In genomic region chr4:135855080-135855479, GRCm38 (mm10) we compare ENCODE assay signal across 8 mouse cellular contexts. TPM values are rescaled to one million over a fixed set of nuclear protein-coding genes. Genes with fewer than 3 reads are reported as not detected.
DNase-seq lines count a peak whose midpoint lies in the region; ATAC-seq lines count a peak whose summit lies in the region.

No protein-coding gene starts in this region.

- 7% methylated on average over 6 of the region's 6 CpGs for WGBS in kidney, embryonic 15.5 days
- 4% methylated on average over 6 of the region's 6 CpGs for WGBS in liver, embryonic 15.5 days (ENCODE audit: insufficient replicate concordance)

- DNase-seq in kidney, postnatal 10 days, result no peak
- DNase-seq in ZHBTc4 (ENCODE audit: low read depth, low spot score), result peak; percentile 68
- peak; percentile 60 for DNase-seq in forelimb bud, embryonic 11.5 days (ENCODE audit: low read depth, low spot score)
- peak; percentile 38 for DNase-seq in thymus, postnatal 4 days
- DNase-seq in urinary bladder, postnatal 36 days (ENCODE audit: low spot score in 2 of 2), result no peak
- no peak for DNase-seq in gastrocnemius, postnatal 10 days

- peaks cover 44% of the 10 kb centered on the region for H3K4me1 ChIP-seq in kidney, embryonic 15.5 days
- H3K4me1 ChIP-seq in liver, embryonic 15.5 days (replicated peaks), result peaks cover 78% of the 10 kb centered on the region

- peak overlapping the region; percentile 88 for H3K9ac ChIP-seq in kidney, embryonic 15.5 days
- peak overlapping the region; percentile 85 for H3K9ac ChIP-seq in liver, embryonic 15.5 days

- peak overlapping the region; percentile 84 for H3K4me2 ChIP-seq in kidney, embryonic 15.5 days
- peak overlapping the region; percentile 96 for H3K4me2 ChIP-seq in liver, embryonic 15.5 days

- H3K9me3 ChIP-seq in kidney, embryonic 15.5 days (replicated peaks), result no peaks in the 10 kb centered on the region
- no peaks in the 10 kb centered on the region for H3K9me3 ChIP-seq in liver, embryonic 15.5 days (replicated peaks)

- H3K4me3 ChIP-seq in kidney, embryonic 15.5 days (replicated peaks), result peak overlapping the region; percentile 66
- H3K4me3 ChIP-seq in liver, embryonic 15.5 days (replicated peaks), result peak overlapping the region; percentile 80

- 0 out of 2 replicates have a peak, but pooled peaks have one; percentile 8 for ATAC-seq in kidney, embryonic 15.5 days (replicated peaks; ENCODE audit: low FRiP score)
- ATAC-seq in liver, embryonic 15.5 days (ENCODE audit: insufficient read depth), result no peak

- H3K27ac ChIP-seq in kidney, embryonic 15.5 days, result peak overlapping the region; percentile 100
- H3K27ac ChIP-seq in liver, embryonic 15.5 days (replicated peaks), result peak overlapping the region; percentile 98

- no peaks in the 10 kb centered on the region for H3K27me3 ChIP-seq in kidney, embryonic 15.5 days
- no peaks in the 10 kb centered on the region for H3K27me3 ChIP-seq in liver, embryonic 15.5 days

- H3K36me3 ChIP-seq in kidney, embryonic 15.5 days, result peaks cover 13% of the 10 kb centered on the region; the same call in 1 of the 2 replicates
- peaks cover 18% of the 10 kb centered on the region for H3K36me3 ChIP-seq in liver, embryonic 15.5 days (replicated peaks)

RNA-seq across cellular contexts. Expression of gene Srsf10, which starts 0.5 kb away (rescaled TPM):
- 268 and 279 TPM in 2 replicates for polyA plus RNA-seq in kidney, embryonic 15.5 days (2015; fragmentation: Nextera tagmentation; extraction: Ambion mirVana)
- 87.2 and 90.0 TPM in 2 replicates for polyA plus RNA-seq in liver, embryonic 15.5 days (2015; fragmentation: Nextera tagmentation; extraction: Ambion mirVana)
- 10 to 100 TPM; 47.2 to 59.0 TPM for total RNA-seq in gastrocnemius, postnatal 10 days (2021)

RNA-seq across cellular contexts. Expression of gene Pnrc2, which starts 18.6 kb away (rescaled TPM):
- 194 and 213 TPM in 2 replicates for polyA plus RNA-seq in kidney, embryonic 15.5 days (2015; fragmentation: Nextera tagmentation; extraction: Ambion mirVana)
- 77.1 and 78.3 TPM in 2 replicates for polyA plus RNA-seq in liver, embryonic 15.5 days (2015; fragmentation: Nextera tagmentation; extraction: Ambion mirVana)
- 10 to 100 TPM; 59.0 to 71.8 TPM for total RNA-seq in gastrocnemius, postnatal 10 days (2021)

RNA-seq across cellular contexts. Expression of gene Cnr2, which starts 40.1 kb away (rescaled TPM):
- 0.64 and 0.95 TPM in 2 replicates for polyA plus RNA-seq in kidney, embryonic 15.5 days (2015; fragmentation: Nextera tagmentation; extraction: Ambion mirVana)
- polyA plus RNA-seq in liver, embryonic 15.5 days (2015; fragmentation: Nextera tagmentation; extraction: Ambion mirVana), result 2.8 and 3.0 TPM in 2 replicates
- under 1 TPM; 0.75 to 0.95 TPM for total RNA-seq in gastrocnemius, postnatal 10 days (2021)

Comparison
In these comparisons a context has a peak if more than half of its experiments do, and no peak if none do; other contexts are left out.
1. DNase-seq: peak in ZHBTc4 (single experiment), forelimb bud, embryonic 11.5 days (single experiment) and thymus, postnatal 4 days (single experiment); none in kidney, postnatal 10 days (single experiment), urinary bladder, postnatal 36 days (0 of 2) and gastrocnemius, postnatal 10 days (single experiment).